Mouse (Mus musculus) olfactory bulb, adult 2 months (tissue): ENCODE data around the gene Dab2ip.

Experiments
- CTCF ChIP-seq: fragments of 200-500 bp; IDR thresholded peaks from 2 replicates; pipeline ENCODE4 v1.5.1; 2012; ENCODE audit warnings: low read depth, mild to moderate bottlenecking, low read length, moderate library complexity; ENCODE audit not compliant: insufficient read depth
- POLR2A ChIP-seq: fragments of 200-500 bp; IDR thresholded peaks from 2 replicates; pipeline ENCODE4 v1.6.1; 2012; ENCODE audit warnings: mild to moderate bottlenecking, low read depth, low read length, moderate library complexity; ENCODE audit not compliant: insufficient read depth

GRCm38 (mm10) chr2:35688121-35688520 lies 130.1 kb downstream of the Dab2ip start:
- TF ChIP-seq POLR2A: no peak
- no peak for TF ChIP-seq CTCF
